Mouse (Mus musculus) urinary bladder, adult 18-20 months (tissue): Measurements from ENCODE around the gene Slc44a2.

Experiments
- DNase-seq, 2 experiments: peaks; one replicate each; pipeline ENCODE4 v3.0.0; 2022; ENCODE audit warnings: low spot score in 2 of 2, mixed read lengths in 2 of 2

The Slc44a2 gene

GRCm38 (mm10) chr9:21333523-21333922 lies 13.0 kb downstream of the Slc44a2 start:
- DNase-seq, result no peak

- no peak for DNase-seq
These were observed 14.2 kb downstream of the Slc44a2 start for GRCm38 (mm10) chr9:21334747-21335146.

GRCm38 (mm10) chr9:21335391-21335790 lies 14.9 kb downstream of the Slc44a2 start:
- DNase-seq, result no peak

- DNase-seq, result no peak
These were observed 16.0 kb downstream of the Slc44a2 start for GRCm38 (mm10) chr9:21336491-21336890.

- peak; percentile 69 to 80 for DNase-seq
These were observed 17.2 kb downstream of the Slc44a2 start for GRCm38 (mm10) chr9:21337652-21338051.

- peak in 1 of 2 experiments; percentile 35 for DNase-seq
These were observed 19.9 kb downstream of the Slc44a2 start for GRCm38 (mm10) chr9:21340411-21340810.

GRCm38 (mm10) chr9:21346627-21347365 lies 26.3 kb downstream of the Slc44a2 start:
- no peak for DNase-seq

- DNase-seq, result no peak
These were observed 27.7 kb downstream of the Slc44a2 start for GRCm38 (mm10) chr9:21348152-21348551.

GRCm38 (mm10) chr9:21351178-21351577 lies 30.7 kb downstream of the Slc44a2 start:
- DNase-seq, result no peak

GRCm38 (mm10) chr9:21351702-21352377 lies 31.3 kb downstream of the Slc44a2 start:
- DNase-seq, result no peak

- DNase-seq, result no peak
These were observed 32.2 kb downstream of the Slc44a2 start for GRCm38 (mm10) chr9:21352463-21353372.

GRCm38 (mm10) chr9:21353373-21353686 lies 32.8 kb downstream of the Slc44a2 start:
- DNase-seq, result no peak

- DNase-seq, result no peak
These were observed 34.3 kb downstream of the Slc44a2 start for GRCm38 (mm10) chr9:21354796-21355195.

GRCm38 (mm10) chr9:21356981-21357718 lies 36.7 kb downstream of the Slc44a2 start:
- DNase-seq, result no peak

- DNase-seq, result peak in 1 of 2 experiments; percentile 53
These were observed 46.2 kb downstream of the Slc44a2 start for GRCm38 (mm10) chr9:21366541-21367220.

- peak; percentile 99 to 100 for DNase-seq
These were observed 47.0 kb downstream of the Slc44a2 start, which contains the start of gene Ilf3 for GRCm38 (mm10) chr9:21367357-21368111. Gene Ilf3, plus strand, starts transcription at chr9:21367871.

- DNase-seq, result peak; percentile 40 to 70
These were observed 47.7 kb downstream of the Slc44a2 start for GRCm38 (mm10) chr9:21368131-21368584.

GRCm38 (mm10) chr9:21369080-21369479 lies 48.6 kb downstream of the Slc44a2 start:
- no peak for DNase-seq

GRCm38 (mm10) chr9:21370876-21371275 lies 50.4 kb downstream of the Slc44a2 start:
- DNase-seq, result no peak

GRCm38 (mm10) chr9:21372508-21372907 lies 52.0 kb downstream of the Slc44a2 start:
- no peak for DNase-seq
